Mouse (Mus musculus) olfactory bulb, adult 2 months (tissue): ENCODE measurements around the gene Apon. TPM values are rescaled to one million over a fixed set of nuclear protein-coding genes. Genes with fewer than 3 reads are reported as not detected.
A peak's percentile ranks its signal among the peaks of the same experiment; 100 is the strongest.
"Not testable (repeated sequence)": the region's sequence is repeated elsewhere in the genome, so short reads cannot be mapped to it uniquely, and the experiment has no call there.

Source experiments
- H3K27ac ChIP-seq: fragments of 200-500 bp; 2 replicates; pipeline ENCODE4 v1.5.1; 2012; ENCODE audit warnings: low read depth, low read length; ENCODE audit not compliant: insufficient read depth
- H3K4me1 ChIP-seq: fragments of 200-500 bp; 2 replicates; pipeline ENCODE4 v1.6.1; 2012; ENCODE audit warnings: low read length; ENCODE audit not compliant: control insufficient read depth, insufficient read depth
- H3K4me3 ChIP-seq: fragments of 200-500 bp; 2 replicates; pipeline ENCODE4 v1.5.1; 2012; ENCODE audit warnings: mild to moderate bottlenecking, low read depth, low read length, moderate library complexity; ENCODE audit not compliant: insufficient read depth
- CTCF ChIP-seq: fragments of 200-500 bp; IDR thresholded peaks from 2 replicates; pipeline ENCODE4 v1.5.1; 2012; ENCODE audit warnings: low read depth, mild to moderate bottlenecking, low read length, moderate library complexity; ENCODE audit not compliant: insufficient read depth
- POLR2A ChIP-seq: fragments of 200-500 bp; IDR thresholded peaks from 2 replicates; pipeline ENCODE4 v1.6.1; 2012; ENCODE audit warnings: mild to moderate bottlenecking, low read depth, low read length, moderate library complexity; ENCODE audit not compliant: insufficient read depth
- WGBS: fragments of 180-500 bp; shearing (Covaris S2); methylation state at CpG from one replicate; pipeline ENCODE4 v1.1.7; 2018; 5-methylcytosine and 5-hydroxymethylcytosine counted together
- polyA plus RNA-seq: library from polyadenylated mRNA; stranded (reverse); fragments of >200 nt; gene quantifications from 2 replicates; pipeline ENCODE4 v1.2.4, GENCODE M21; 2012; ENCODE audit warnings: low replicate concordance; ENCODE audit not compliant: missing spikeins, insufficient read depth, insufficient read length

Gene Apon
- polyA plus RNA-seq, 1 experiment = not detected

GRCm38 (mm10) chr10:128212871-128213323 is 41.0 kb upstream of the Apon start:
- Histone ChIP-seq H3K27ac (no peak overlapping the region), H3K4me1 (peaks cover 9% of the 10 kb centered on the region), H3K4me3 (peak overlapping the region; percentile 6)
- TF ChIP-seq CTCF (no peak), POLR2A (no peak)
- under 1% methylated on average over 18 of the region's 18 CpGs for WGBS

- not testable (repeated sequence) for H3K4me1 ChIP-seq, H3K27ac ChIP-seq, H3K4me3 ChIP-seq
- WGBS = 94% methylated on average over 4 of the region's 4 CpGs
Observed at GRCm38 (mm10) chr10:128214112-128214511, 39.8 kb upstream of the Apon start.

GRCm38 (mm10) chr10:128214981-128215380 is 38.9 kb upstream of the Apon start:
- 82% methylated on average over 5 of the region's 5 CpGs for WGBS
- TF ChIP-seq CTCF (no peak), POLR2A (no peak)
- Histone ChIP-seq H3K4me3 (no peak overlapping the region), H3K4me1 (peaks cover 9% of the 10 kb centered on the region), H3K27ac (no peak overlapping the region)

GRCm38 (mm10) chr10:128218387-128219117 is 35.3 kb upstream of the Apon start:
- Histone ChIP-seq H3K4me1 (no peaks in the 10 kb centered on the region), H3K27ac (no peak overlapping the region), H3K4me3 (no peak overlapping the region)
- 96% methylated on average over 18 of the region's 18 CpGs for WGBS
- TF ChIP-seq CTCF = no peak
- no peak for TF ChIP-seq POLR2A

GRCm38 (mm10) chr10:128221533-128222286 is 32.2 kb upstream of the Apon start:
- Histone ChIP-seq H3K4me3 (no peak overlapping the region), H3K27ac (no peak overlapping the region), H3K4me1 (no peaks in the 10 kb centered on the region)
- TF ChIP-seq POLR2A (no peak), CTCF (no peak)
- 59% methylated on average over 16 of the region's 16 CpGs for WGBS

GRCm38 (mm10) chr10:128225064-128225463 is 28.8 kb upstream of the Apon start:
- no peak overlapping the region for H3K4me3 ChIP-seq
- WGBS = 30% methylated on average over 5 of the region's 5 CpGs

GRCm38 (mm10) chr10:128225538-128225937 is 28.4 kb upstream of the Apon start, which contains the start of gene Mip:
Gene Mip, plus strand, starts transcription at chr10:128225838.
- 33% methylated on average over 4 of the region's 4 CpGs for WGBS

More at GRCm38 (mm10) chr10:128225064-128225463, 28.8 kb upstream of the Apon start:
- Histone ChIP-seq H3K27ac (no peak overlapping the region), H3K4me1 (no peaks in the 10 kb centered on the region)
- no peak for TF ChIP-seq CTCF
- no peak for TF ChIP-seq POLR2A

GRCm38 (mm10) chr10:128227592-128227991 is 26.3 kb upstream of the Apon start:
- Histone ChIP-seq H3K27ac (no peak overlapping the region), H3K4me3 (no peak overlapping the region), H3K4me1 (no peaks in the 10 kb centered on the region; the same call in 1 of the 2 replicates)
- no peak for TF ChIP-seq POLR2A
- TF ChIP-seq CTCF = no peak
- WGBS = 61% methylated on average over 9 of the region's 9 CpGs

More at GRCm38 (mm10) chr10:128225538-128225937, 28.4 kb upstream of the Apon start, which contains the start of gene Mip:
- TF ChIP-seq CTCF (no peak), POLR2A (no peak)
- Histone ChIP-seq H3K27ac (no peak within 1 kb of the TSS), H3K4me3 (no peak within 1 kb of the TSS), H3K4me1 (no peaks in the 10 kb centered on the region)

- Histone ChIP-seq H3K4me3 (no peak overlapping the region), H3K4me1 (no peaks in the 10 kb centered on the region; the same call in 1 of the 2 replicates), H3K27ac (no peak overlapping the region)
- no peak for TF ChIP-seq POLR2A
- no peak for TF ChIP-seq CTCF
- 92% methylated on average over 8 of the region's 8 CpGs for WGBS
Observed at GRCm38 (mm10) chr10:128228009-128228408, 25.9 kb upstream of the Apon start.
